Mouse (Mus musculus) embryo, embryonic 11 days (tissue): Measurements from ENCODE around the gene Dclre1c.
A peak's percentile ranks its signal among the peaks of the same experiment; 100 is the strongest.
"Not testable (repeated sequence)": the region's sequence is repeated elsewhere in the genome, so short reads cannot be mapped to it uniquely, and the experiment has no call there.

Source experiments
- DNase-seq: peaks from one replicate; pipeline ENCODE4 v3.0.0-alpha.2; 2015

The Dclre1c gene

DNA sequence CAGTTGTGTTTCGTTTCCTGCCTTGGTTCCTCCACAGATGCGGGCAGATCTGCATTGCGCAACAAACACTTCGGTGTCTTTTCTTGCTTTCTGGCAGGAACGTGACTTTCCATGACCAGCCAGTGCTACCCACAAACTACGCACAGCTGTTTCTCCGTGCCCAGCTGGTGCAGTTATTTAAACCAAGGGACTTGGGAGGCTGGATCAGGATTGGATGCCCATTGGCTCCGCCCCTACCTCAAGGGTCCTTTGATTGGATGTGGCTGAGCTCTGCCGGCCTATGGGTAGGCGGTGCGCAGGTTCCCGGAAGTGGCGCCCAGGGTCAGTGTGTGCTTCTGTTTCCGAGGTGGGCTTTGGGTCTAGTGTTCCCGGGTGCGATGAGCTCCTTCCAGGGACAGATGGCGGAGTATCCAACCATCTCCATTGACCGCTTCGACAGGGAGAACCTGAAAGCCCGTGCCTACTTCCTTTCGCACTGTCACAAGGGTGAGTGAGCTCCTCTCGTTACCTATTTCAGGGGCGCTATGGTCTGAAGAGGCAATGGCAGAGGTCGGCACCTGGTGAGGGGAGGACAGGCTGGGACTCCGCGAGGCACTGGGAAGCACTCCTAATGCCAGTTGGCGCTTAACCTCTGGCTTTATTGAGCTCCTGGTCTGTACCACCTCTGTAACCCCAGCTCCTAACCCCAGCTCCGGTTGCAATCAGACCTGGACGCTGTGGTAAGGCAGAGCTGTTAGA, at the start of gene Dclre1c:
Dclre1c (plus strand) TSS at position 291 of the 738 bp plus-strand sequence.
- peak; percentile 95 for DNase-seq

DNA sequence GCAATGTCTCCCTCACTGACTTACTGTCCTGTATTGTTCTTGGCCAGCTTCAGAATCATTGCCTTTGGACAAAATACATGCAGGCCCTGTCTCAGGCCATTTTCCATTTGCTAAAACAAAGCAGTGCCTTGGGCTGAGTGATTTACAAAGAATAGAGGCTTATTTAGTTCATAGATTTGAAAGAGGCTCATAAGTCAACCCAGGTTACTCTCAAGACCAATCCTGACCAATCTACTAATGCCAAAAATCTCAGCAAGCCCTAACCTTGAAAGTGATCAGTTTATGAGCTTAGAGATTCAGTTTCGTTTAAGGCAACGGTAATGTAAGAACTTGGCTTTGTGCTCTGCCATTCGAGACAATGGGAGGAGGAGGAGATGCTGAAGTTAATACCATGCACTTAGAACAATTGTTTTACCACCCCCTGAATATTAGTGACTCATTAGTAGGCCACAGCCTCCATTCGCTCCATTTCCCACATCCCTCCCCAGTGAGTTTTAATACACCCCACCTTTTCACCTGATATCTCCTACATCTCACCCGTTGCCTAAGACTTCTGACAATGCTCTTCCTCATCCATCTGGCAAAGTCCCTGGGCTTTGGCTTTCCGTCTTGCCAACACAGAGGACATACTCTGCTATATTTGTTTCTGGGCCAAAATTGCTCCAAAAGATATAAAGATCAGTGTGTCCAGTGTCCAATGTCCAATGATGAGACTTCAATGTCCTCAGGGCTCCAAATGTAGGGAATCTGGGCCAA, 36.6 kb upstream of the Dclre1c start:
- no peak for DNase-seq

DNA sequence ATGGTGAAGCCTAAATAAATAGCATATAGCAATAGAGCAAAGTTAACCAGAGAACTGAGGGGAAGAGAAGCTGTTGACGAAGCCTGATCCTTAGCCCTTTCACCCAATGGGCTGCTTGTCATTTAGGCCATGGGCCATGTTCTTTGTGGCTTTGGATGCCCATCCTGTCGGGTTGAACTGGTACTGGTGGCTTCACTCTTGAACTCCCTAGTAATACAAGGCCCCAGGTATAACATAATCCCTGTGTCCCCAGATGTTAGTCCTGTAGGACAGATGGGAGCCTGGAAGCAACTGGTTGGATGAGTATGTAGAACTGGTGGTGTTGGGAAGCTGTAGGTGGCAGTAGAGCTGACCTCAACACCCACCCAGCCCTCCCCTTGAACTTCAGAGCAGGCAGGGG, 32.0 kb upstream of the Dclre1c start:
- no peak for DNase-seq

DNA sequence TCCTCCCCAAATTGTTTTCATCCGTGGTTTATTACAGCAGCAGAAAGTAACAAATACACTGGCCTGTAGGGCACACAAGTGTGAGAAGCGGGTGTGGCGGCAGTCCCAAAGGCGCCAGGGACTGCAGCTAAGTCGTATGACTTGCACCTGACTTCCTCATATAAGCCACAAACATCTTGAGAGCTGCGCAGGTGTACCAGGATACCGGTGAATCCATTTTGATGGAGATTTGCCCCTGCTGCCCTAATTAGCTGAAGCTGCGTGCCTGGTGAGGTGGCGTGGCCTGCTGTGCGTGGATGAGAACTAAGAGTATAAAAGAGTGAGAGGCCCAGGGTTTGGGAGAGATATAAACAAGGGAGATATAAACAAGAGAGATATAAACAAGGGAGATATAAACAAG, 26.8 kb upstream of the Dclre1c start, which contains the start of gene Olah:
Olah (minus strand) TSS at position 101 of the 400 bp plus-strand sequence.
- DNase-seq, result not testable (repeated sequence)

DNA sequence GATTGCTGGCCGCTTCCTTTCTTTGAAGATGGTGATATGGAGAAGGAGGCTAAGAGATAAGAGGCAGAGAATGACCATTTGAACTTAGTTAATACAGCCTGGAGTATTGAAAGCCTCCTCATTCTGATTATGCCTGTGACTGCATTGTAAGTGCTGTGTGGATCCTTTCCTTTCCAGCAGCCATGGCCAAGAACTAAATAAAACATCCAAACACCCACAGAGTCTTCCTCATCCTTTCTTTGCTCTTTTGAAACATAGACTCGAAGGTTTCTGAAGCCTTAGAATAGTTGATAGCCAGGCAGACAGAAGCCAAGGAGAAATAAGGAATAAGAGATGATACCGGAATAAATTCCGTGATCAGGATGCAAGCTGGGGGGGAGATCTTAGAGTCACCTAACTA, 17.9 kb upstream of the Dclre1c start:
- DNase-seq, result no peak

DNA sequence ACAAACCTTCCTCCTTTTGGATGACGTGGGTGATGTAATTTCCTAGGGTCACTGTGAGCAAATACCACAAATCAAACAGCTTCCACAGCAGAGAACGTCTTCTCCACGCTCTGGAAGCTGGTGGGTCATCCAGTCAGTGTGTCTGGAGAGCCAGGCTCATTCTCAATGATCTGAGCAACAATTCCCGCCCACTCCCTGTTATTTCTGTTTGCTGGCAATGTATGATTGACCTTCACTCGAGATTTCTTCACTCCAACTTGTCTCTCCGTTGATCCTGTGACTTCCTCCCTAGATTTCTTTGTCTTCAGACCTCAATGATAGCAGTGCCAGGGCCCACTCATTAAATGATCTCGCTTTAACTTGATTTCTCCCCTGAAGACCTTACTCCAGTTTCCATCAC, 16.2 kb upstream of the Dclre1c start:
- no peak for DNase-seq

DNA sequence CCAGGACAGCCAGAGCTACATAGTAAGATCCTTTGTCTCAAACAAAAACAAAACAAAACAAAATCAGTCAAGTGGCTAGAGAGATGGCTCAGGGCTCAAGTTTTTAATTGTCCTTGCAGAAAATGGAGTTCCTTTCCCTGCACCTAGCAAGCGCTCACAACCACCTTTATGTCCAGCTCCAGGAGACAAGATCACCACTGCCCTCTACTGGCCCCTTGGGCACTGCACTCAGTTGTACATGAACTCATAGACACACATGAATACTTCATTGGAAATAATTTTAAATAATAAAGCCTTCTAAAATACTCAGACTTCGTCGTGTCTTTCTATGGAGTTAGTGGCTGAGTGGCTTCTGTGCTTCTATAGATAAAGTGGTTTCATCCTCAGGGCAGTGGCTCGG, 9.7 kb upstream of the Dclre1c start:
- peak; percentile 66 for DNase-seq

DNA sequence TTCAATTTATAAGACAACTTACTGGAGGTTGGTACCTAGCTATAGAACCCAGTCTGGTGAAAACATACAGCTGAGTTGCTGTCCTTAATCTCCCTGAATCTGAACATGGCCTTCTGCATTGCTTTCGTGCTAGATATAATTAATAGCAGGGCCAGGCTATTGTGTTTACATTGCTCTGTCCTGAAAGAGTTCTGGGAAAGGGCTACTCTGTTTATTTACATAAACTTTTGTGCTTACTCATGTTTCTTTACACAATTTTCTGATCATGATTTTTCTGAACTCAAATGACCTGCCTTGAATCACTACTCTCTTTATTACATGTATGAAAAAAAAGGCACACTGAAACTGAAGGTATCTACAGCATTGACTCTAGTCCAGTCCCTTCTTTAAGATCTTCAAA, 8.3 kb upstream of the Dclre1c start:
- no peak for DNase-seq

DNA sequence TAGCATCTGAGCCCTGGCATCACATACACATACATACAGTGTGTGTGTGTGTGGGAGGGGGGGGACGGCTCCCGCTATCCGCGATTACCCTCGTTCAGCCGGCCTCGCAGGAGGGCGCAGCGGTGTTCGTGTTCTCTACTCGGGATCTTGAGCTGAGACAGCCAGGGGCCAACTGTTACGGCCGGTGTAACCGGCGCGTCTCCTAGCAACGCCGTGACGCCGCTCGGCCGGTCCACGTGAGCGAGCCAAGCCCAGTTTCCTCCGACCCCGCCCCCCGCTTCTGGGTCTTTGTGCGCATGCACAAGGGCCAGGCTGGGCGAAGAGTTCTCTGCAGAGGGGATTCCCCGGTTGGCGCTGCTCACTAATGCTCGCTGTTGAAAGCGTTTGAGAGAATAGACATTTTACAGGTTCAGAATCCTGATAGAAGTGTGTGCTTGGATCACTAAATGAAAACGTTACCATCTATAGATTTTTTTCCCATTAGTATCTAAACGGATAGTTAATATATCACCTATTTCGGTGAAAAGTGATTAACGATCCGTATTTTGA, 5.0 kb upstream of the Dclre1c start:
- DNase-seq, result peak; percentile 98

DNA sequence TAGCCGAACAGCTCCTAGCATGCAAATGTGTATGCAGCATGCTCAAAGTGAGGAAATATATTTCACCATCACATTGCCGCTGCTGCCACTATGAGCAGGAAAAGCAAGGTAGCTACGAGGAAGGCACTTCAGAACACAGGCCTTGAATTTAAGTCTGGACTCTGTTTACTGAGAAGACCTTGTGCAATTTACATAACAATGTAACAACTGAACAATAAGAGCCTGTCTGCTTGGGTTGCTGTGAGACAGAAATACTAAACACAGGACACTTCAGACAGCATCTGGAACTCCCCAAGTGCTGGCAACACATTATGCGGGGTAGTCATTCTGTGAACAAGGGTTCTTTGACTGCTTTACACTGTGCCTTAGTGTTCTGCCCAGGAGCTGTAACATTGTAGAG, 3.8 kb upstream of the Dclre1c start:
- DNase-seq, result peak; percentile 38

DNA sequence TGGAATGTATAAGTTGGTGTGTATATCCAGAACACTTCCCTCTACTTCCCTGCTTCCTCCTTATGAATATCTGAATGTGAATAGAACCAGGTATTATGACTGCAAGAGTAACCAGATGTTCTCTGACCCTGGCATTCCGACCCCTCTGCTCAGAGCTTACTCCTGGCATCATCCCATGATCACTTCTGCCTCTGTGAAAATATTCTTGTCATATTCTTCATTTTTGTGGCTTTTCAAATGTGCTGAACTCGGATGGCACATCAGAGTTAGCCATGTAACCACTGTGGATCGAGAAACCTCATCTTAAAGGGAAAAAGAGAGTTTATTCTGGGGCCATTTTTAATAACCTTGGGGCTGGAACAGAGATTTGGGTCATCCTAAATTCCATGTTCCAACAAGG, 1.4 kb upstream of the Dclre1c start, which contains the start of gene Meig1:
Meig1 (minus strand) TSS at position 101 of the 400 bp plus-strand sequence.
- DNase-seq, result no peak

DNA sequence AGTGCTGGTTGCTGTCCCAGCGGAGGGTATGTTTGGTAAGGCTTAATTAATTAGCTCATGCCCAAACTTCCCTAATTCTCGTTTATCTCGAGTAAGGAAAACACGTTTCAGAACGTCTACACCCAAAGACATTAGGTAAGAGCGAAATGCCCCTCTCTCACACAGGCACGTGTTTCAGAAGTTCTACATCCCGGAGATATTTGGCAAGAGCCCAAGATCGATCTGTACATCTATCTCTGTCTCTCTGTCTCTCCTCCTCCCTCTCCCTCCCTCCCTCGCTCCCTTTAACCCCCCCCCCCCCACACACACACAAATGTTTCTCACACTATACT, 614 bp downstream of the Dclre1c start:
- no peak for DNase-seq

DNA sequence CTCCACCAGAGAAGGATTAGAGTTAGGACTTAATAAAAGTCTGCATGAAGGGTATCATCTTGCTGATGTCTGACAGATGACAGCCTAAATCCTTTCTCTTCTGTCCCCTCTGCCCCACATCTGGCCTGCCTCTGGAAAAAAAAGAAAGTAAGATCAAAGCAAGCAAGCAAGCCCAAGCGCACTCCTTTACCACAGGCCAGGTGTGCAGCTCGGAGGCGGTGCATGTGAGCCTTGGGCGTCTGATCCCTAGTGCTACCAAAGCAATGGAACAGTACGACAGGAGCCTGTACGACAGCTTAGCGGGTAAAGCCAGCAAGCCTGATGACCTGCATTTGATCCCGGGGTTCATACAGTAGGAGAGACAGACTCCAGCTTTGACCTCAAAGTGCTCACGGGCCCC, 7.0 kb downstream of the Dclre1c start:
- no peak for DNase-seq

DNA sequence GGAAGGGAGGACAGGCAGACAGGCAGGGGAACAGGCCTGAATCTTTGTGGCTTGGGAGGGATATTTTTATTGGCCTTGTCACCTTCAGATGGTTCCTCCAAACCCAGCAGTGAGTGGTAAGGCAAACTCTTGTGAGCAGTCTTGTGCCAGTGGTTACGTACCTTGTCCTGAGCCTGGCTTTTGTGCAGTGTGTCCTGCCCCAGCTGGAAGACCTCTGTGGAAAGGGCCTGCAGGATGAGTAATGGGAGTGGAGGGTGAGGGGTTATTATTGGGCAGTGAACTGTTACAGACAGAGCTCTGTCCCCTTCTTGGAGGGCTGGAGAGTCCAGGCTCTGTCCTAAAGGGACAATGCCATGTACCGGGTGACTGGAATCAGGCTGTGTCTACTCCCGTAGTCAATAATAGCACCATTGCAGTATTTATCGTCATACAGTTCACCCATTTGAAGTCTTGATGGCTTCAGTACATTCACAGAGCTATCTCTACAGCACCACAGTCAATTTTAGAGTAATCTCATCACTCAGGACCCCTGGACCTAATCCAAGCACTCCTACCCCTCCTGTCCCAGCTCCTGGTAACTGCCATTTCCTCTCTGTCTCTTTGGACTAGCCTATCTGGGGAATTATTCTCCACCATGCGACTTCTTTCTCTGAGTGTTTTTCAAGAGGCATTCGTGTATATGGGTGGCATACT, 11.6 kb downstream of the Dclre1c start:
- no peak for DNase-seq

DNA sequence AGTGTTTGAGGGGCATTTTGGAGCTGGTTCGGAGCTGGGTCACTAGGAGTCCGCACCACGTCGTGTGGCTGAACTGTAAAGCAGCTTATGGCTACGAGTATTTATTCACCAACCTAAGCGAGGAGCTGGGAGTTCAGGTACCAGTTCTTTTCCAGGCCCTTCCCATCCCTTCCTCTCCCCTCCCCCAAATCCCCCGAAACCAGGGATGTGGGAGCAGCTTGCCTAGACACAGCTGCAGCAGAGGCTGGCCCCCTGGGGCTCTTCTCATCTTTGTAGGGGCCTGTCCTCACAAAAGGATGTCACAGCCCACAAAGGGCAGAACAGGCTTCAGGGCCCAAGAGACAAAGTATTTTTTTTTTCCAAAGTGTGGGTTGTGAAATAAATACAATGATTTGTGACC, 14.0 kb downstream of the Dclre1c start:
- DNase-seq, result no peak

DNA sequence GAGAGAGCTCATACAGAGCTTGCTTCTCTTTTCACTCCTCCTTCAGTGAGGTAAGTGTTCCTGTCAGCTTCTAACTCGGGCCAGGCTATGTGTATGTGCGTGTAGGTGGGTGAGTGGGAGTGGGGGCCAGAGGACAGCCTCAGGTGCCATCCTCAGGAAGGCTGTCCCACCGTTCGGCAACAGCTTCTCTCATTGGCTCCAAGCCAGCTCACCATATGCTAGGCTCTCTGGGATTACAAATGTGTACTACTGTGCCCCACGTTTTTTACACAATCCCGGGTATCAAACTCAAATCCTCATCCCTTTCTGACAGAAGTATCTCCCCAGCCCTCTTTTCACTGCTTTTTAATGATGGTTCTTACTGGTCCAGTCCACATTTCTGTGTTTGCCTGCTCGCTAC, 20.3 kb downstream of the Dclre1c start:
- no peak for DNase-seq

DNA sequence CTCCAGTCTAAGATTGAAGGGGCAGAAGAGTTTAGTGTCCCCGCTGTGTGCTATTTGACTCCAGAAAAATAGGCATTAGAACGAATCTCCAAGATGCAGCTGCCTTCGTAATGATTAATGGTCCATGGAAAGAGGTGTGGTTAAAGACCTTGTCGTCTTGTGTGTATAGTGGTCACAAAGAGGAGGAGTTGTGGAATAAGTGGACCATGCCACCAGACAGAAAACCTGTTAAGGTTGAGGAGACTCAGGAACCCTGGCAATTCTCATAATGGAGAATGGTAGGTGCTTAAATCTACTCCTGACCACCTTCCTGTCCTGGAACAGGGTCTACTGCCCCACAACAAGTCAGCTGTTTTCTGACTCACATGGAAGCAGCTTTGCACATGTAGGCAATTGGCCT, 22.1 kb downstream of the Dclre1c start:
- no peak for DNase-seq

DNA sequence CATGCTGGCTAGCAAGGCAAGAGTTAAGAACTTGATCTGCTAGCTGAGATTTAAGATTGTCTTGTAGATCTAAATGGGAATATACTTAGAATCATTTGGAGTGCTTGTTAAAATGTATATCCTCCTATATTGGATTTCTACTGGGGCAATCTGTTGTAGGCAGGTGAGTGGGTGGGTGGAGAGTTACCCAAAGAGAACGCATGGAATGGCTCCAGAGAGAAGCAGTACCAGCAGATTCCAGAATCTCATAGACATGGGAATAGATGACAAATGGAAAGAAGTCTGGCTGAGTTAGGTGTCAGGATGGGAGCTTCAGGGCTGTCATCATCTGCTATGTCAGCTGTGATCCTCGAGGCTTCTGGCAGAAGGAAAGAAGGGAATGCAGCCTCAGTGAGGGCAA, 25.5 kb downstream of the Dclre1c start:
- DNase-seq, result no peak

DNA sequence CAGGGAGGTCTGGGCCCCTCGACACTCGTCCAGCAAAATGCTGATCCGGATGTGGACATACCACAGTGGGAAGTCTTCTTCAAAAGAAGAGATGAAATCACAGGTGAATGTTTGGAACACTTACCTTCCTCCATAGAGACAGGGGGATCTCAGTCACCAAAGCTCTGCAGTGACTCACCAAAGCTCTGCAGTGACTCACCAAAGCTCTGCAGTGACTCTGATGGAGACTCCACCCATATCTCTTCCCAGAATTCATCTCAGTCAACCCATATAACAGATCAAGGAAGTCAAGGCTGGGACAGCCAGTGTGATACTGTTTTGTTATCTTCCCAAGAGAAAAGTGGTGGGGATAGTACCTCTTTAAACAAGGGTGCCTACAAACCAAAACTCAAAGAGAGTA, 29.2 kb downstream of the Dclre1c start:
- DNase-seq, result no peak

DNA sequence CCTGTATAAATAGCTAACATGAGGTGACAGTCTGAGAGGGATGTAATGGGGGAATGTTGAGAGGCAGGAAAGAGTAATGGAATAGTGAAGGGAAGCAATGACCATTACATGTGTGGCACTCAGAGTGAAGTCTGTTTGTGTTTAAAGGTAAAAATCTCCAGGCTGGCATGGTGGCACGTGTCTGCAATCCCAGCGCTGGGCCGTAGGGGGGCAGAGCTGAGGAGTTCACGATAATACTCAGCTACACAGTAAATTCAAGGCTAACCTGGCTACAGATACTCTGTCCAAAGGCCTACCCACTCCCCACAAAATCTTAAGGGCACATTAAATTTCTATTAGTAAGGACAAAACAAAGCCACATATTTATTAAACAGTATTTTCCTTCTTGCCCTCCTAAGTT, 32.7 kb downstream of the Dclre1c start:
- peak; percentile 5 for DNase-seq

DNA sequence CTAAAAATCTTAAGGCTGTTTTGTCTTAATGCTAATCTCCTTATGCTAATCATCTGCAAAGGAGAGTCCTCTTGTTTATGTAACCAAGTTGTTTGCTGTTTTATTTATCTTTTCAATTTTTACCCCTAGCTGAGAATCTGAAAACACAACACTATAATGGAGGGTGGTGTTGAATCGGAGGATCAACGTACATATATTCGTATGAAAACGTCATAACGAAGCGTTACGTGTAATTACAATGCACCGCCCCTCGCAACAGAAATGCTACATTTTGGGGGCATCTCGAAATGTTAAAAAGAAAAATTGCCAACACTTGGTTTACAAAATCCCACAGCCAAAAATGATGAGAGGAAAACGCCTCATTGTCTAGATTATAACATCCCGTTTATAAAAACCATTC, 50.0 kb downstream of the Dclre1c start:
- DNase-seq, result peak; percentile 49

DNA sequence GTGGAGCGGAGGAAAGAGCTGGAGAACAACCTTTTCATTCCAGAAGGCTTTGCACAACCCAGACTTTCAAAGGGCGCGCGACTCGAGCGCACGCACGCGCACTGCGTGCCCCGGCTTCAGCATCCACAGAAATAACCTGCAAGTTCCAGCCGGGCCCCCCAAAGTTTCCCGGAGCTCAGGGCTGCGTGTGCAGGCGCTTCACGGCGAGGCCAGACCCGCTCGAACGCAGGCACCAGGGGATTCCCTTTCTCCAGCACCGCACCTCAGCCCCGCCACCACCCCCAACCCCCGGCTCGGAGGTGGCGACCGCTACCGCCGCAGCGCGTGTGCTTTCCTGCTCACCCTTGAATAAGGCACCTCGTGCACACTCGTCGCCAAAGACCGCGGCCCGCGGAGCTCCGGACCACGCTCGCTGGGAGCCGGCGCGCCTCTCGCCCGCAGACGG, 50.5 kb downstream of the Dclre1c start:
- DNase-seq, result peak; percentile 84

DNA sequence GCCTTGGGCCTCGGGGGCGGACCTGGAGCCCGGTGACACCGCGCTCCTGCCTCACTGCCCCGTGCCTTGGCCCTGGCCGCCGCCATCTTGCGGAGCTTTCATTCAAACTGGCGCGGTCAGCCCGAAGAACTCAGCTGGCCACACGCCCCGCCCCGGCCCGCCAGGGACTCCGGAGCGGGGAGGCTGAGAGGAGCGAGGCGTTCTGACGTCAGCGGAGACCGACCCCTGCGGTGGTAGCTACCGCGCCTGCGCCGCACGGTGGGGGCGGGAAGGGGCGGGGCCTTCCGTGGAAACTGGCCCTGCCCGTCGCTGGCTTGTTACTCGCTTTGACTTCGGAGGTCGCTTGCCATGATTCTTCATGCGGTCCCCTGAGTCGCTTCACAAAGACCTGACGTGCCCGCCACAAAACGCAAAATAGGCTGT, 50.9 kb downstream of the Dclre1c start, which contains the start of gene Suv39h2:
Suv39h2 (minus strand) TSS at position 171 of the 423 bp plus-strand sequence.
- DNase-seq, result peak; percentile 98
